ENCODE assay signal across 11 mouse cellular contexts in the genomic region with DNA sequence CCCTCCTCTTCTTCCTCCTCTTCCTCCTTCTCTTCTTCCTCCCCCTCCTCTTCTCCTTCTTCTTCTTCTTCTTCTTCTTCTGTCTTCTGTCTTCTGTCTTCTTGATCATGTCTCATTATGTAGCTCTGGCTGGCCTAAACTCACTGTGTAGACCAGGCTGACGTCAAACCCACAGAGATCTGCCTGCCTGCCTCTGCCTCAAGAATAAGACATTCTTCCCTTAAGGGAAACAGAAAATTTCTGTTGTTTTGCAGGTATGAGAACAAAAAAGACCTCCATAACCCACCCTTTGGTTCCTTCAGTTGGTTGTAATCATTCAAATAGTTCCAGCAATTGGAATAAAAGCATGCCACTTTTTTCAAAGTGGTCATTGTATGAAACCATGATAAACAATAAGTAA. TPM values are rescaled to one million over a fixed set of nuclear protein-coding genes. Genes with fewer than 3 reads are reported as not detected.
DNase-seq lines count a peak whose midpoint lies in the region; ATAC-seq and TF ChIP-seq lines count a peak whose summit lies in the region.
"Had no signal": no experiment of that assay in that cellular context is flagged by ENCODE, and none has a peak within 500 bp of the region (broad histone marks: within the 10 kb centered on the region; RNA-seq: fewer than 3 reads in every experiment).

No protein-coding gene starts in this region.

- no peak for TF ChIP-seq CTCF in gastrocnemius, adult 2 months (IDR thresholded peaks at IDR 0.05)
- no peak for TF ChIP-seq CTCF in liver, postnatal 0 days (IDR thresholded peaks at IDR 0.05; ENCODE audit: low read depth)

- ATAC-seq in hindbrain, embryonic 15.5 days (ENCODE audit: low FRiP score, low read depth) = no peak
- ATAC-seq in hindbrain, embryonic 16.5 days = no peak
- ATAC-seq in midbrain, embryonic 12.5 days (ENCODE audit: low FRiP score, low read depth) = no peak
- no peak for ATAC-seq in liver, postnatal 0 days

- peaks cover 45% of the 10 kb centered on the region for H3K36me3 ChIP-seq in hindbrain, embryonic 15.5 days
- peaks cover 19% of the 10 kb centered on the region for H3K36me3 ChIP-seq in hindbrain, embryonic 16.5 days (ENCODE audit: control insufficient read depth, insufficient read depth, low read length)
- peaks cover 48% of the 10 kb centered on the region for H3K36me3 ChIP-seq in midbrain, embryonic 12.5 days
- peaks cover 63% of the 10 kb centered on the region for H3K36me3 ChIP-seq in midbrain, embryonic 10.5 days
- H3K36me3 ChIP-seq in liver, postnatal 0 days (replicated peaks; ENCODE audit: insufficient read depth, low read length) = peaks cover 6% of the 10 kb centered on the region

- 59% methylated on average over 1 of the region's 1 CpGs for WGBS in hindbrain, embryonic 15.5 days
- WGBS in hindbrain, embryonic 16.5 days = 48% methylated on average over 1 of the region's 1 CpGs
- WGBS in midbrain, embryonic 12.5 days = 65% methylated on average over 1 of the region's 1 CpGs
- 77% methylated on average over 1 of the region's 1 CpGs for WGBS in midbrain, embryonic 10.5 days
- 45% methylated on average over 1 of the region's 1 CpGs for WGBS in liver, postnatal 0 days (ENCODE audit: insufficient replicate concordance)

- no peaks in the 10 kb centered on the region for H3K27me3 ChIP-seq in hindbrain, embryonic 15.5 days
- H3K27me3 ChIP-seq in hindbrain, embryonic 16.5 days (replicated peaks; ENCODE audit: control insufficient read depth, insufficient read depth, low read length) = no peaks in the 10 kb centered on the region
- H3K27me3 ChIP-seq in midbrain, embryonic 12.5 days = no peaks in the 10 kb centered on the region
- H3K27me3 ChIP-seq in midbrain, embryonic 10.5 days (ENCODE audit: low read depth, poor library complexity, severe bottlenecking) = no peaks in the 10 kb centered on the region
- no peaks in the 10 kb centered on the region for H3K27me3 ChIP-seq in liver, postnatal 0 days (ENCODE audit: insufficient read depth, low read length)

- H3K27ac ChIP-seq in gastrocnemius, adult 2 months = peak overlapping the region; percentile 12; the same call in 1 of the 2 replicates
- no peak overlapping the region for H3K27ac ChIP-seq in hindbrain, embryonic 15.5 days (replicated peaks)
- no peak overlapping the region for H3K27ac ChIP-seq in hindbrain, embryonic 16.5 days (ENCODE audit: low read depth, low read length)
- H3K27ac ChIP-seq in midbrain, embryonic 12.5 days (replicated peaks) = no peak overlapping the region
- H3K27ac ChIP-seq in midbrain, embryonic 10.5 days (replicated peaks) = no peak overlapping the region
- peak overlapping the region; percentile 77 for H3K27ac ChIP-seq in liver, postnatal 0 days (ENCODE audit: low read depth)
- H3K27ac ChIP-seq: liver, embryonic 14.5 days had no signal

- no peak for DNase-seq in gastrocnemius, adult 2 months
- no peak for DNase-seq in gastrocnemius, postnatal 10 days
- DNase-seq in midbrain, embryonic 10.5 days (ENCODE audit: low spot score) = no peak
- DNase-seq in liver, postnatal 0 days = no peak
- DNase-seq in left cerebral cortex, postnatal 36 days (ENCODE audit: low spot score in 2 of 2) = no peak
- DNase-seq: adrenal gland, adult 2 months; kidney, adult 11 months had no signal

- intact Hi-C loops in gastrocnemius, adult 2 months (cut with DNase I) = no loop called here
- intact Hi-C loops in left cerebral cortex, postnatal 36 days (cut with DNase I) = no loop called here

- TF ChIP-seq EP300 in liver, postnatal 0 days (IDR thresholded peaks at IDR 0.05; ENCODE audit: low read depth) = no peak

- peaks cover 54% of the 10 kb centered on the region for H3K4me1 ChIP-seq in hindbrain, embryonic 15.5 days (replicated peaks)
- H3K4me1 ChIP-seq in hindbrain, embryonic 16.5 days (ENCODE audit: control insufficient read depth, insufficient read depth, low read depth, low read length) = peaks cover 34% of the 10 kb centered on the region
- H3K4me1 ChIP-seq in midbrain, embryonic 12.5 days = peaks cover 28% of the 10 kb centered on the region
- peaks cover 29% of the 10 kb centered on the region for H3K4me1 ChIP-seq in midbrain, embryonic 10.5 days
- peaks cover 31% of the 10 kb centered on the region for H3K4me1 ChIP-seq in liver, postnatal 0 days (ENCODE audit: insufficient read depth)

- H3K4me3 ChIP-seq in gastrocnemius, adult 2 months = no peak overlapping the region
- H3K4me3 ChIP-seq in hindbrain, embryonic 15.5 days = no peak overlapping the region
- no peak overlapping the region for H3K4me3 ChIP-seq in hindbrain, embryonic 16.5 days (ENCODE audit: low read length)
- H3K4me3 ChIP-seq in midbrain, embryonic 12.5 days = no peak overlapping the region
- H3K4me3 ChIP-seq in midbrain, embryonic 10.5 days = no peak overlapping the region
- no peak overlapping the region for H3K4me3 ChIP-seq in liver, postnatal 0 days (ENCODE audit: low read depth, low read length)

- no peaks in the 10 kb centered on the region for H3K9me3 ChIP-seq in hindbrain, embryonic 15.5 days
- H3K9me3 ChIP-seq in hindbrain, embryonic 16.5 days (ENCODE audit: control insufficient read depth, low read length) = no peaks in the 10 kb centered on the region
- no peaks in the 10 kb centered on the region for H3K9me3 ChIP-seq in midbrain, embryonic 12.5 days
- no peaks in the 10 kb centered on the region for H3K9me3 ChIP-seq in midbrain, embryonic 10.5 days (replicated peaks)
- H3K9me3 ChIP-seq in liver, postnatal 0 days (ENCODE audit: low read length) = no peaks in the 10 kb centered on the region

- no peak overlapping the region for H3K9ac ChIP-seq in hindbrain, embryonic 15.5 days
- no peak overlapping the region for H3K9ac ChIP-seq in hindbrain, embryonic 16.5 days (ENCODE audit: low read depth, low read length)
- H3K9ac ChIP-seq in midbrain, embryonic 12.5 days (replicated peaks) = no peak overlapping the region
- H3K9ac ChIP-seq in liver, postnatal 0 days (replicated peaks) = no peak overlapping the region
- H3K9ac ChIP-seq: liver, embryonic 14.5 days had no signal

- peak overlapping the region; percentile 69 for H3K4me2 ChIP-seq in hindbrain, embryonic 15.5 days
- no peak overlapping the region; the same call in 1 of the 2 replicates for H3K4me2 ChIP-seq in hindbrain, embryonic 16.5 days (ENCODE audit: low read length)
- H3K4me2 ChIP-seq in midbrain, embryonic 12.5 days (replicated peaks) = peak overlapping the region; percentile 82; the same call in 1 of the 2 replicates
- H3K4me2 ChIP-seq in liver, postnatal 0 days (ENCODE audit: low read depth, low read length) = no peak overlapping the region

RNA-seq across cellular contexts. Expression of a gene that starts 3.4 kb away (rescaled TPM):
- 1 to 10 TPM; 1.3 to 1.7 TPM for total RNA-seq in gastrocnemius, adult 2 months (2021)
- 1 to 10 TPM; 2.3 to 2.5 TPM for total RNA-seq in gastrocnemius, postnatal 10 days (2021)
- 3.7 and 4.4 TPM in 2 replicates for polyA plus RNA-seq in hindbrain, embryonic 15.5 days (2015; fragmentation: Nextera tagmentation; extraction: Ambion mirVana)
- 3.3 and 3.4 TPM in 2 replicates for polyA plus RNA-seq in hindbrain, embryonic 16.5 days (2015; fragmentation: Nextera tagmentation; extraction: Ambion mirVana)
- 4.1 and 5.2 TPM in 2 replicates for polyA plus RNA-seq in midbrain, embryonic 12.5 days (2016; fragmentation: Nextera tagmentation; extraction: Ambion mirVana)
- 2.5 and 2.9 TPM in 2 replicates for polyA plus RNA-seq in midbrain, embryonic 10.5 days (2016; fragmentation: Nextera tagmentation; extraction: Ambion mirVana)
- polyA plus RNA-seq in liver, postnatal 0 days (2015; fragmentation: Nextera tagmentation; extraction: Ambion mirVana) = 0.43 and 0.47 TPM in 2 replicates
- total RNA-seq in left cerebral cortex, postnatal 36 days (2021) = 10 to 100 TPM; 13.4 to 15.2 TPM

RNA-seq across cellular contexts. Expression of a gene that starts 36.9 kb away (rescaled TPM):
- total RNA-seq in gastrocnemius, adult 2 months (2021) = 1 to 10 TPM; 2.9 to 3.7 TPM
- total RNA-seq in gastrocnemius, postnatal 10 days (2021) = 1 to 10 TPM; 5.4 to 6.8 TPM
- polyA plus RNA-seq in hindbrain, embryonic 15.5 days (2015; fragmentation: Nextera tagmentation; extraction: Ambion mirVana) = 36.2 and 39.8 TPM in 2 replicates
- polyA plus RNA-seq in hindbrain, embryonic 16.5 days (2015; fragmentation: Nextera tagmentation; extraction: Ambion mirVana) = 33.8 and 35.8 TPM in 2 replicates
- polyA plus RNA-seq in midbrain, embryonic 12.5 days (2016; fragmentation: Nextera tagmentation; extraction: Ambion mirVana) = 43.3 and 44.7 TPM in 2 replicates
- 48.0 and 50.2 TPM in 2 replicates for polyA plus RNA-seq in midbrain, embryonic 10.5 days (2016; fragmentation: Nextera tagmentation; extraction: Ambion mirVana)
- polyA plus RNA-seq in liver, postnatal 0 days (2015; fragmentation: Nextera tagmentation; extraction: Ambion mirVana) = 10.1 and 13.6 TPM in 2 replicates
- 10 to 100 TPM; 22.9 to 25.8 TPM for total RNA-seq in left cerebral cortex, postnatal 36 days (2021)

RNA-seq across cellular contexts. Expression of a gene that starts 38.4 kb away (rescaled TPM):
- total RNA-seq in gastrocnemius, adult 2 months (2021) = 10 to 100 TPM; 14.8 to 16.0 TPM
- 10 to 100 TPM; 38.7 to 60.1 TPM for total RNA-seq in gastrocnemius, postnatal 10 days (2021)
- 20.2 and 22.7 TPM in 2 replicates for polyA plus RNA-seq in hindbrain, embryonic 15.5 days (2015; fragmentation: Nextera tagmentation; extraction: Ambion mirVana)
- 19.2 and 20.7 TPM in 2 replicates for polyA plus RNA-seq in hindbrain, embryonic 16.5 days (2015; fragmentation: Nextera tagmentation; extraction: Ambion mirVana)
- polyA plus RNA-seq in midbrain, embryonic 12.5 days (2016; fragmentation: Nextera tagmentation; extraction: Ambion mirVana) = 30.5 and 33.7 TPM in 2 replicates
- polyA plus RNA-seq in midbrain, embryonic 10.5 days (2016; fragmentation: Nextera tagmentation; extraction: Ambion mirVana) = 23.7 and 27.1 TPM in 2 replicates
- polyA plus RNA-seq in liver, postnatal 0 days (2015; fragmentation: Nextera tagmentation; extraction: Ambion mirVana) = 10.8 and 13.6 TPM in 2 replicates
- total RNA-seq in left cerebral cortex, postnatal 36 days (2021) = 10 to 100 TPM; 18.5 to 26.9 TPM

RNA-seq across cellular contexts. Expression of a gene that starts 40.7 kb away (rescaled TPM):
- 1 to 10 TPM; 3.6 to 4.0 TPM for total RNA-seq in gastrocnemius, adult 2 months (2021)
- total RNA-seq in gastrocnemius, postnatal 10 days (2021) = 1 to 10 TPM; 2.1 to 2.4 TPM
- 8.3 and 10.2 TPM in 2 replicates for polyA plus RNA-seq in hindbrain, embryonic 15.5 days (2015; fragmentation: Nextera tagmentation; extraction: Ambion mirVana)
- 7.6 and 7.7 TPM in 2 replicates for polyA plus RNA-seq in hindbrain, embryonic 16.5 days (2015; fragmentation: Nextera tagmentation; extraction: Ambion mirVana)
- polyA plus RNA-seq in midbrain, embryonic 12.5 days (2016; fragmentation: Nextera tagmentation; extraction: Ambion mirVana) = 5.7 and 6.2 TPM in 2 replicates
- polyA plus RNA-seq in midbrain, embryonic 10.5 days (2016; fragmentation: Nextera tagmentation; extraction: Ambion mirVana) = 7.0 and 7.4 TPM in 2 replicates
- 1.4 and 1.7 TPM in 2 replicates for polyA plus RNA-seq in liver, postnatal 0 days (2015; fragmentation: Nextera tagmentation; extraction: Ambion mirVana)
- total RNA-seq in left cerebral cortex, postnatal 36 days (2021) = 1 to 10 TPM; 3.3 to 7.1 TPM

Comparison
In these comparisons a context has a peak if more than half of its experiments do, and no peak if none do; other contexts are left out.
1. H3K4me2 ChIP-seq: peak in hindbrain, embryonic 15.5 days (single experiment) and midbrain, embryonic 12.5 days (single experiment); none in hindbrain, embryonic 16.5 days (single experiment) and liver, postnatal 0 days (single experiment).
2. H3K27ac ChIP-seq: peak in gastrocnemius, adult 2 months (single experiment) and liver, postnatal 0 days (single experiment); none in hindbrain, embryonic 15.5 days (single experiment), hindbrain, embryonic 16.5 days (single experiment), midbrain, embryonic 12.5 days (single experiment) and midbrain, embryonic 10.5 days (single experiment).